10 mouse cellular contexts compared by ENCODE assay signal in the genomic region with DNA sequence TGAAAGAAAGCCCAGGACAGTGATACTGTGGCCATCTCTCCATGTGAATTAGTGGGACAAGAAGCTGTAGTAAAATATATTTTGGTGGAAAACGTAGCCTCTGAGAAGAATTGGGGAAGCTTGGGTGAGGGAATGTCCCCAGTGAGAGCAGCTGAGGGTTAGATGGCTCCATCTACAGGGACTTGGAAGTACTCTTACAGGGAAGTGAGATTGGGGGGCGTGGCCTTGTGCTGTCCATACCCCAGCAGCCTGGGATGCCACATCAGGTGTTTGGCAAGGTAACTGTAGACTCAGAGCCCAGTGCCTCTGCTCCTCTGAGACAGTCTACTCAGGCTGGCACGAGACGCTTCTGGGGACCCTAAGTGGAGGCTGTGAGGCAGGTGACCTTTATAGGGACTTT. TPM values are rescaled to one million over a fixed set of nuclear protein-coding genes. Genes with fewer than 3 reads are reported as not detected.
DNase-seq lines count a peak whose midpoint lies in the region; ATAC-seq lines count a peak whose summit lies in the region.
"Had no signal": no experiment of that assay in that cellular context is flagged by ENCODE, and none has a peak within 500 bp of the region (broad histone marks: within the 10 kb centered on the region; RNA-seq: fewer than 3 reads in every experiment).

No protein-coding gene starts in this region.

- H3K36me3 ChIP-seq in kidney, embryonic 16.5 days (ENCODE audit: insufficient read depth, low read length): no peaks in the 10 kb centered on the region
- H3K36me3 ChIP-seq in forebrain, embryonic 16.5 days (ENCODE audit: control insufficient read depth, insufficient read depth): no peaks in the 10 kb centered on the region; the same call in 1 of the 2 replicates

- no peak overlapping the region for H3K4me2 ChIP-seq in kidney, embryonic 16.5 days (replicated peaks; ENCODE audit: low read depth, low read length)
- H3K4me2 ChIP-seq in forebrain, embryonic 16.5 days (ENCODE audit: low read length): no peak overlapping the region
- H3K4me2 ChIP-seq: embryonic facial prominence, embryonic 13.5 days; heart, embryonic 13.5 days had no signal

- no peaks in the 10 kb centered on the region for H3K4me1 ChIP-seq in kidney, embryonic 16.5 days (ENCODE audit: insufficient read depth, low read length)
- H3K4me1 ChIP-seq in forebrain, embryonic 16.5 days (replicated peaks; ENCODE audit: control insufficient read depth, insufficient read depth, low read length): no peaks in the 10 kb centered on the region
- H3K4me1 ChIP-seq: embryonic facial prominence, embryonic 13.5 days; heart, embryonic 13.5 days had no signal

- H3K4me3 ChIP-seq in kidney, embryonic 16.5 days (ENCODE audit: low read length): no peak overlapping the region
- H3K4me3 ChIP-seq in forebrain, embryonic 16.5 days (replicated peaks; ENCODE audit: low read length): no peak overlapping the region
- H3K4me3 ChIP-seq: embryonic facial prominence, embryonic 13.5 days; heart, embryonic 13.5 days had no signal

- H3K9ac ChIP-seq in kidney, embryonic 16.5 days (replicated peaks; ENCODE audit: low read length): no peak overlapping the region
- no peak overlapping the region for H3K9ac ChIP-seq in forebrain, embryonic 16.5 days (replicated peaks; ENCODE audit: low read depth, low read length)
- H3K9ac ChIP-seq: embryonic facial prominence, embryonic 13.5 days; heart, embryonic 13.5 days had no signal

- peak; percentile 15 for DNase-seq in kidney, adult 9 months
- DNase-seq in thymus, postnatal 4 days: peak; percentile 32
- DNase-seq in thymus, postnatal 0 days (ENCODE audit: low spot score): no peak
- peak; percentile 24 for DNase-seq in heart, postnatal 4 days
- DNase-seq in adrenal gland, postnatal 10 days: no peak
- DNase-seq: adrenal gland, adult 8-10 months had no signal

- H3K27ac ChIP-seq in kidney, embryonic 16.5 days (ENCODE audit: low read length): no peak overlapping the region
- no peak overlapping the region for H3K27ac ChIP-seq in forebrain, embryonic 16.5 days (ENCODE audit: low read length)
- H3K27ac ChIP-seq: embryonic facial prominence, embryonic 13.5 days; heart, embryonic 13.5 days had no signal

- H3K27me3 ChIP-seq in kidney, embryonic 16.5 days (ENCODE audit: insufficient read depth, low read length): no peaks in the 10 kb centered on the region
- H3K27me3 ChIP-seq in forebrain, embryonic 16.5 days (replicated peaks; ENCODE audit: control insufficient read depth, insufficient read depth, low read length): no peaks in the 10 kb centered on the region
- H3K27me3 ChIP-seq: embryonic facial prominence, embryonic 13.5 days had no signal

- no peaks in the 10 kb centered on the region for H3K9me3 ChIP-seq in kidney, embryonic 16.5 days (ENCODE audit: low read length)
- no peaks in the 10 kb centered on the region for H3K9me3 ChIP-seq in forebrain, embryonic 16.5 days (ENCODE audit: control insufficient read depth, low read length)
- H3K9me3 ChIP-seq: embryonic facial prominence, embryonic 13.5 days; heart, embryonic 13.5 days had no signal

- 30% methylated on average over 4 of the region's 4 CpGs for WGBS in kidney, embryonic 16.5 days
- WGBS in forebrain, embryonic 16.5 days: 44% methylated on average over 4 of the region's 4 CpGs

- ATAC-seq in kidney, embryonic 16.5 days (ENCODE audit: low FRiP score, low TSS enrichment): no peak
- no peak for ATAC-seq in forebrain, embryonic 16.5 days

RNA-seq across cellular contexts. Expression of a gene that starts 23.0 kb away (rescaled TPM):
- 15.4 and 19.7 TPM in 2 replicates for polyA plus RNA-seq in kidney, embryonic 16.5 days (2015; fragmentation: Nextera tagmentation; extraction: Ambion mirVana)
- polyA plus RNA-seq in thymus, postnatal 0 days (2015; fragmentation: Nextera tagmentation; extraction: Ambion mirVana): 12.6 and 18.0 TPM in 2 replicates
- total RNA-seq in heart, postnatal 4 days (2021): 10 to 100 TPM; 15.2 to 17.5 TPM
- total RNA-seq in adrenal gland, postnatal 10 days (2021): 10 to 100 TPM; 14.9 to 21.1 TPM
- 35.3 and 41.6 TPM in 2 replicates for polyA plus RNA-seq in forebrain, embryonic 16.5 days (2015; fragmentation: Nextera tagmentation; extraction: Ambion mirVana)

RNA-seq across cellular contexts. Expression of a gene that starts 28.2 kb away (rescaled TPM):
- 234 and 255 TPM in 2 replicates for polyA plus RNA-seq in kidney, embryonic 16.5 days (2015; fragmentation: Nextera tagmentation; extraction: Ambion mirVana)
- polyA plus RNA-seq in thymus, postnatal 0 days (2015; fragmentation: Nextera tagmentation; extraction: Ambion mirVana): 230 and 243 TPM in 2 replicates
- total RNA-seq in heart, postnatal 4 days (2021): 100 to 1,000 TPM; 101 to 112 TPM
- 100 to 1,000 TPM; 134 to 158 TPM for total RNA-seq in adrenal gland, postnatal 10 days (2021)
- 246 and 250 TPM in 2 replicates for polyA plus RNA-seq in forebrain, embryonic 16.5 days (2015; fragmentation: Nextera tagmentation; extraction: Ambion mirVana)

RNA-seq across cellular contexts. Expression of a gene that starts 54.1 kb away (rescaled TPM):
- polyA plus RNA-seq in kidney, embryonic 16.5 days (2015; fragmentation: Nextera tagmentation; extraction: Ambion mirVana): 2.4 TPM in 2 replicates
- 6.3 and 6.8 TPM in 2 replicates for polyA plus RNA-seq in thymus, postnatal 0 days (2015; fragmentation: Nextera tagmentation; extraction: Ambion mirVana)
- 1 to 10 TPM; 1.7 to 1.8 TPM for total RNA-seq in heart, postnatal 4 days (2021)
- total RNA-seq in adrenal gland, postnatal 10 days (2021): 1 to 10 TPM; 3.0 to 3.9 TPM
- 12.2 and 13.5 TPM in 2 replicates for polyA plus RNA-seq in forebrain, embryonic 16.5 days (2015; fragmentation: Nextera tagmentation; extraction: Ambion mirVana)

Comparison
In these comparisons a context has a peak if more than half of its experiments do, and no peak if none do; other contexts are left out.
1. DNase-seq: peak in kidney, adult 9 months (single experiment), thymus, postnatal 4 days (single experiment) and heart, postnatal 4 days (single experiment); none in thymus, postnatal 0 days (single experiment) and adrenal gland, postnatal 10 days (single experiment).